Mouse (Mus musculus): ENCODE results near the gene Ccdc158.
A peak's percentile ranks its signal among the peaks of the same experiment; 100 is the strongest.

The Ccdc158 gene

GRCm38 (mm10) chr5:92674859-92675573, at the start of gene Ccdc158:
TSS of gene Ccdc158 (minus strand) at chr5:92675271.
- DNase-seq (ENCODE audit: low read depth, low spot score): peak; percentile 96

DNA sequence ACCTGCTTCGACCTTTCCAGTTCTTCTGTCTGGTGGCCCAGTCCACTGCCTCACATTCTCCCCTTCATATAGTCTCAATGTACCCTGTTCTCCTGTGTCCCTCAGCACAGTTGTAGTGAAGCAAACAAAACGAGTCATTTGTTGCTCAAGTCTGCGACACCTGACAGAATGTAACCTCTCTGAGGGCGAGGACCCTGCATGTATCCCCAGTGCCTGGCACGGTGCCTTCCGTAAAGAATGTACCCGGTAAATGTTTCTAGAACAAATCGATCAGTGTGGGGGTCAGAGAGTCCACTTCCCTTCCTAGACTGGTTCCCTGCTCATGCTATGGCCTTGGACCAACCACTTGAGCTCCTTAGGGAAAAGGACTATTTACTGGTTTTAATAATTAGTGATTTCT, 46.5 kb upstream of the Ccdc158 start:
- DNase-seq (ENCODE audit: low read depth, low spot score): no peak

- no peak for DNase-seq (ENCODE audit: low read depth, low spot score)
Measured at GRCm38 (mm10) chr5:92718856-92719255, 43.8 kb upstream of the Ccdc158 start.

DNA sequence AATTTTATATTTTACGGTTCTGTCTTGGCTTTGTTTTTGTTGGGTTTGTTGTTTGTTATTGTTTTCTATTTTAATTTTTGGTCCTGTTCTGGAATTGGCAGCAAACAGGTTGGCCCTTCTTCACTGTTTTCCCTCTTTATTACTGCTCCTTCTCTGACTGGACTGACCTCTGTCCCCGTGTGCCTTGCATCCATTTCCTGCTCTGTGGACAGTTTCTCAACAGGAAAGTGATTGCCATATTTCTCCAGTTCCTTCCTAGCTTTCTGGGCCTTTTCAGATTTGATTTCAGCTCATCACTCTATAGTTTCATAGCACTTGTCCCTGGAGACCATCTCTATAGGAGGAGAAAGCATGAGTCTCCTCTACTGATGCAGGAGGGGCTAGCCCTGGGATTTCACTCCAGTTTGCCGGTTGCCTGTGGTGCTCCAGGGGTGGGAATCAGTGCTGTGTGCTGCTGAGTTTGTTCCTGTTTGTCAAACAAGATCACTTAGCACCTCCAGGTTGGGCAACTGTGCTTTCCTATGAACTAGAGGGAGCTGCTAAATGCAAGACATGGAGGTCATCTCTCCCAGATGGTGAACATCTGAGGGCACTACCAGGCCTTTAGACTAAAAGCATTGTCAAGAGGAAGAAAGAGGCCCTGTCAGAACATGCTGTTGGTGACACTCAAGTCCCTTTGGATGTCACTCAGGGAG, 42.7 kb upstream of the Ccdc158 start:
- DNase-seq (ENCODE audit: low read depth, low spot score): no peak

- no peak for DNase-seq (ENCODE audit: low read depth, low spot score)
Measured at GRCm38 (mm10) chr5:92715890-92716289, 40.8 kb upstream of the Ccdc158 start.

DNA sequence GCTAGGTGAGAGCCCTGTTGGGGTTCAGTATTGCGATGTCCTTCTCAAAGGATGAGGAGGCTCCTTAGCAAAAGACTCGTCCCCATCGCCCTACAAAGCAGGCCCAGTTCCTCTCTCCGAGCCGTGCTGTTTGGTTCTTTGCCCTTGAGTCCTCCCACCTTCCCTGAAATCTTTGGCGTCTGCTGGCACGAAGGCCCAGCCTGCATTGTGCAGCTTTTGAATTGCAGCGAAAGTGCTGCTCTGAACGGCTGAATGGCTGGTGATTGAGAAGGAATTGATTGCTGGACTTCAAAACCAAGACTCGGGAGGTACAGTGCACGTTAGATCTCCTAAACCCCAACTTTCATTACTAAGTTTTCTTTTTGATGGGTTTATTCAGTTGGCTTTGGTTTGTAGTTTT, 40.2 kb upstream of the Ccdc158 start:
- no peak for DNase-seq (ENCODE audit: low read depth, low spot score)

DNA sequence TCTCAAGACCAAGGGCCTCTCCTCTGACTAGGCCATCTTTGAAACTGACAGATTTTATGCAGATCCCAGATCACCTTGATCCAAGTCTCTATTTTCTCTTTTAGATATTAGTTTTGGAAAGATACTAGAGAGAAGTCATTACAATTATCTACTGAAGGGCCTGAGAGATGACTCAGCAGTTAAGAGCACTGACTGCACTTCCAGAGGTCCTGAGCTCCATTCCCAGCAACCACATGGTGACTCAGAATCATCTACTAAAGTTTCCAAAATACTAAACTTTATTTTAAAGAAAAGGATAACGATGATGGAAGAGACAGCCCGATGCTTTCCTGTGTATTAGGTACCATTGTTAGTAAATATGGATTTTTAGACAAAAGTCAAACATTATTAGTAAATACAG, 39.8 kb upstream of the Ccdc158 start:
- no peak for DNase-seq (ENCODE audit: low read depth, low spot score)

DNA sequence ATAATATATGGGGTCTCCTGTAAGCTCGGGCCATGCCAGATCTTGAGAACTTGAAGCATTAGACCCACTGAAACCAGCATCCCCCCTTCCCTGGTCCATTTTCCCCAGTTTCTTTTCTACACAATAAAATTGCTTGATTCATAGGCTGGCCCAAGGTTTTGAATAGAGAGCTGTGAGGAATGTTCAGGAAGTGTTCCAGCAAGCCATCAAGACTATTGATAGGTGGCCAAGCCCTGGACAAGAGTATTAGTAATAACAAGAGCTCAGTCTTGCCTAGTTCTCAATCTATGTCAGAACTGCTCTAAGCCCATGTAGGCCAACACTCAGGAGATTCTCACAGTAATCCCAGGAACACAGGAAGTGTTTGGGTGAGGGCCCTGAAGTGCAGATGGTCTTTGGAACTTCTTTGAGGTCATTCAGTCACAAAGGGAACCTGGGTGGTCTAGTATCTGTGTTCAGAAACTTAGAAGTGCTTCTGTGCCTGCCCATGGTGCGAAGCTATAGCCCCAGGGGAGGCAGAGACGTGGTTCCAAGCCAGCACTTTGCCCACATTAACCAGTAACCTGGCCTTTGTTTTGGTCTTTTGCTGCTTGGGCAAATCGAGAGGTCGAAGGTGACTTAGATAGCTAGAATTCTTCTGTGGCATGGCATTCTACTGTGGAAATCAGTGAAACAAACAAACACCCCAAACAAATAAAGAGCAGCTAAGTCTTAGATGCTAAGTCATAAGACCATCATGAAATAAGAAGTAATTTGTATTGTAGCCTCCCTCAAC, 37.7 kb upstream of the Ccdc158 start:
- DNase-seq (ENCODE audit: low read depth, low spot score): no peak

GRCm38 (mm10) chr5:92711666-92712290, 36.7 kb upstream of the Ccdc158 start:
- DNase-seq (ENCODE audit: low read depth, low spot score): no peak

DNA sequence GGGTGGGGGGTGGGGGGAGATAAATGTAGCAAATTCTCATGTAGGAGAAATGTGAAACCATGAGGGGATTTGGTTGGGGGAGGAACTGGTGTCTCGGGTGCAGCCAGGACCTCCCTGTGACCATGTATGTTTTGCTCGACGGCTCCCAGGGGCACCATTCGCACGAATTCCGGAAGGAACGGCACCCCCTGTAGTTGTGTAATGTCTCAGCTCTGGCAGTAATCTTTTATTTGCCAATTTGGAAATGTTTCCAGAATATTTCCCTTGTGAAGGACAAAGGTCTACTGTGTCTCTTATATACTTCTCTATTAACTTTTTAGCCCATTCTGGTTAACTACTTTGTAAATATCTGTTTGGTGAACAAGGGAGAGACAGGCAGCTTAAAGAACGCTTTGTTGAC, 35.7 kb upstream of the Ccdc158 start:
- DNase-seq (ENCODE audit: low read depth, low spot score): no peak

GRCm38 (mm10) chr5:92707921-92708491, 32.9 kb upstream of the Ccdc158 start:
- no peak for DNase-seq (ENCODE audit: low read depth, low spot score)

GRCm38 (mm10) chr5:92703671-92704070, 28.6 kb upstream of the Ccdc158 start:
- DNase-seq (ENCODE audit: low read depth, low spot score): no peak

DNA sequence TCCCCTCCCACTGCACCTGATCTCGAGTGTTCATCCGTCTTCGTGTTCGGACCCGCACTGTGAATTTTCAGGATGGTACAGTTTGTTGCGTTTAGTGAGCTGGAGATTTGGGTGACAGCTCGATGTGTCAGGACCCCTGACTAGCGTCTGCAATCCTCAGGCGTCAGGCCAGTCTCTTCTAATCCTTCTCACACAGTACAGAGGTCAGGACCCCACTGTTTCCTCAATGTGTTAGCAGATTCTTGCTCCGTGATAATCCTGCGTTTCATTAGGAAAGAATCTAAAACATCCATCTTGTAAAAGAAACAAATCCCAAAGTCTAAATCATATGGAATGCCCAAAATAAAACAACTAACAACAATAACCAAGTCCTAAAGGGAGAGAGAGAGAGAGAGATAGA, 26.7 kb upstream of the Ccdc158 start:
- no peak for DNase-seq (ENCODE audit: low read depth, low spot score)

GRCm38 (mm10) chr5:92698837-92699529, 23.9 kb upstream of the Ccdc158 start:
- DNase-seq (ENCODE audit: low read depth, low spot score): peak; percentile 23

GRCm38 (mm10) chr5:92698131-92698836, 23.2 kb upstream of the Ccdc158 start:
- peak; percentile 47 for DNase-seq (ENCODE audit: low read depth, low spot score)

GRCm38 (mm10) chr5:92694316-92694995, 19.4 kb upstream of the Ccdc158 start:
- no peak for DNase-seq (ENCODE audit: low read depth, low spot score)

DNA sequence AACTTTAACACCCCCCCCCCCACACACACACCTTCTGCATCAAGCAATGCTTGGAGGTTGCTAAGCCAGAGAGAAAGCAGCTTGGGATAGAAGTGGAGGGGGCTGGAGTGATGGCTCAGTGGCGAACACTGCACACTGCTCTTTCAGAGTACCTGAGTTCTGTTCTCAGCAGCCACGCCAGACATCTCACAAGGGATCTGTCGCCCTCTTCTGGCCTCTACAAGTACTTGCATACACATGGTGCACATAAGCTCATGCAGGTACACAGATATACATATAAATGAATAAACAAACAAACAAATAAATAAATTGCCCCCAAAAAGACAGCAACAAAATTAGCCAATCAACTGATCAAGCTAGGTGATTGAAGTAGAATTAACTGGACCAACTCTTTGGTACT, 18.7 kb upstream of the Ccdc158 start:
- peak; percentile 69 for DNase-seq (ENCODE audit: low read depth, low spot score)

GRCm38 (mm10) chr5:92692206-92693007, 17.3 kb upstream of the Ccdc158 start:
- no peak for DNase-seq (ENCODE audit: low read depth, low spot score)

GRCm38 (mm10) chr5:92688569-92688968, 13.5 kb upstream of the Ccdc158 start:
- no peak for DNase-seq (ENCODE audit: low read depth, low spot score)
